Mouse (Mus musculus): ENCODE measurements around the gene Styxl1. TPM values are rescaled to one million over a fixed set of nuclear protein-coding genes. Genes with fewer than 3 reads are reported as not detected.

The Styxl1 gene
- polyA plus RNA-seq, 1 experiment from 2014 or later, result not detected

GRCm38 (mm10) chr5:135780331-135780730 lies 2.1 kb upstream of the Styxl1 start:
- Histone ChIP-seq H3K4me2 (ENCODE audit: low read length) (no peak overlapping the region), H3K9me3 (ENCODE audit: control insufficient read depth, low read length) (no peaks in the 10 kb centered on the region), H3K36me3 (ENCODE audit: control insufficient read depth, insufficient read depth, low read length) (peaks cover 28% of the 10 kb centered on the region), H3K4me1 (replicated peaks; ENCODE audit: control insufficient read depth, insufficient read depth, low read length) (peaks cover 15% of the 10 kb centered on the region), H3K4me3 (ENCODE audit: low read depth, low read length) (no peak overlapping the region), H3K9ac (ENCODE audit: low read length) (no peak overlapping the region), H3K27me3 (replicated peaks; ENCODE audit: control insufficient read depth, insufficient read depth, low read length) (no peaks in the 10 kb centered on the region), H3K27ac (ENCODE audit: low read depth) (no peak overlapping the region)
- ATAC-seq (replicated peaks; ENCODE audit: low FRiP score, low TSS enrichment, low read depth), result no peak
- DNase-seq (ENCODE audit: low spot score), result no peak
- 85% methylated on average over 8 of the region's 8 CpGs for whole genome bisulfite sequencing

- DNase-seq (ENCODE audit: low spot score) (peak; percentile 99), ATAC-seq (replicated peaks; ENCODE audit: low FRiP score, low TSS enrichment, low read depth) (peak; percentile 97)
- Histone ChIP-seq H3K36me3 (ENCODE audit: control insufficient read depth, insufficient read depth, low read length) (peaks cover 13% of the 10 kb centered on the region), H3K27ac (ENCODE audit: low read depth) (peak within 1 kb of the TSS; percentile 83), H3K4me1 (replicated peaks; ENCODE audit: control insufficient read depth, insufficient read depth, low read length) (peaks cover 15% of the 10 kb centered on the region), H3K4me2 (ENCODE audit: low read length) (peak within 1 kb of the TSS; percentile 84), H3K9me3 (ENCODE audit: control insufficient read depth, low read length) (no peaks in the 10 kb centered on the region), H3K9ac (ENCODE audit: low read length) (peak within 1 kb of the TSS; percentile 94), H3K4me3 (ENCODE audit: low read depth, low read length) (peak within 1 kb of the TSS; percentile 87), H3K27me3 (replicated peaks; ENCODE audit: control insufficient read depth, insufficient read depth, low read length) (no peaks in the 10 kb centered on the region)
- 1% methylated on average over 70 of the region's 70 CpGs for WGBS
These were observed 573 bp upstream of the Styxl1 start, which contains the start of gene Mdh2 for GRCm38 (mm10) chr5:135778471-135779445. Gene Mdh2 (plus strand): TSS chr5:135778480.

GRCm38 (mm10) chr5:135776546-135776945 lies 1.6 kb downstream of the Styxl1 start:
- ATAC-seq (replicated peaks; ENCODE audit: low FRiP score, low TSS enrichment, low read depth), result no peak

GRCm38 (mm10) chr5:135772519-135772918 lies 5.7 kb downstream of the Styxl1 start:
- Histone ChIP-seq H3K27ac (ENCODE audit: low read depth) (no peak overlapping the region), H3K9ac (ENCODE audit: low read length) (no peak overlapping the region), H3K27me3 (replicated peaks; ENCODE audit: control insufficient read depth, insufficient read depth, low read length) (no peaks in the 10 kb centered on the region), H3K4me1 (replicated peaks; ENCODE audit: control insufficient read depth, insufficient read depth, low read length) (no peaks in the 10 kb centered on the region), H3K36me3 (ENCODE audit: control insufficient read depth, insufficient read depth, low read length) (no peaks in the 10 kb centered on the region), H3K4me3 (ENCODE audit: low read depth, low read length) (no peak overlapping the region), H3K9me3 (ENCODE audit: control insufficient read depth, low read length) (no peaks in the 10 kb centered on the region), H3K4me2 (ENCODE audit: low read length) (no peak overlapping the region)
- WGBS, result 45% methylated on average over 3 of the region's 3 CpGs
- DNase-seq (ENCODE audit: low spot score) (no peak), ATAC-seq (replicated peaks; ENCODE audit: low FRiP score, low TSS enrichment, low read depth) (no peak)

More at GRCm38 (mm10) chr5:135776546-135776945, 1.6 kb downstream of the Styxl1 start:
- DNase-seq (ENCODE audit: low spot score), result no peak
- H3K4me2 ChIP-seq (ENCODE audit: low read length), result no peak overlapping the region
- no peaks in the 10 kb centered on the region for H3K27me3 ChIP-seq (replicated peaks; ENCODE audit: control insufficient read depth, insufficient read depth, low read length)
- peaks cover 15% of the 10 kb centered on the region for H3K4me1 ChIP-seq (replicated peaks; ENCODE audit: control insufficient read depth, insufficient read depth, low read length)
- H3K9me3 ChIP-seq (ENCODE audit: control insufficient read depth, low read length), result no peaks in the 10 kb centered on the region
- no peak overlapping the region for H3K27ac ChIP-seq (ENCODE audit: low read depth)
- H3K4me3 ChIP-seq (ENCODE audit: low read depth, low read length), result no peak overlapping the region
- 76% methylated on average over 4 of the region's 4 CpGs for WGBS
- no peak overlapping the region for H3K9ac ChIP-seq (ENCODE audit: low read length)
- no peaks in the 10 kb centered on the region for H3K36me3 ChIP-seq (ENCODE audit: control insufficient read depth, insufficient read depth, low read length)

DNA sequence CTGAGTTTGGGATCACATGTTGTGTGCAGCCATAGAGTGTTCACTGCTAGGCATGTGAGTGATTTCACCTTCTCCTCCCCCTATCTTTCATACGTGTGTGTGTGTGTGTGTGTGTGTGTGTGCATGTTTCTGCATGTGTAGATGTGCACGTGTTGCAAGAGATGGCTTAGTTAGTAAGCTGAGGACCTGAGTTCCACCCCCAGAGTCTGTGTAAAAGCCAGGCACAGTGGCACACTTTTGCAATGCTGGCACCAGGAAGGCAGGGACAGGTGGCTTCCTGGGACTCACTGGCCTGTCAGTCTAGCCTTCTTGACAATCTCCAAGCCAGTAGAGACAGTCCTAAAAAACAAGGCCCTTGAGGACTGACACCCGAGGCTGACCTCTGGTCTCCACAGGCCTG lies 13.2 kb downstream of the Styxl1 start:
- H3K36me3 ChIP-seq (ENCODE audit: control insufficient read depth, insufficient read depth, low read length), result no peaks in the 10 kb centered on the region
- H3K9me3 ChIP-seq (ENCODE audit: control insufficient read depth, low read length), result no peaks in the 10 kb centered on the region
- 60% methylated on average over 3 of the region's 3 CpGs for WGBS
- H3K9ac ChIP-seq (ENCODE audit: low read length), result no peak overlapping the region
- DNase-seq (ENCODE audit: low spot score) (no peak), ATAC-seq (replicated peaks; ENCODE audit: low FRiP score, low TSS enrichment, low read depth) (no peak)
- H3K4me3 ChIP-seq (ENCODE audit: low read depth, low read length), result no peak overlapping the region
- H3K4me1 ChIP-seq (replicated peaks; ENCODE audit: control insufficient read depth, insufficient read depth, low read length), result no peaks in the 10 kb centered on the region
- no peak overlapping the region for H3K4me2 ChIP-seq (ENCODE audit: low read length)
- no peaks in the 10 kb centered on the region for H3K27me3 ChIP-seq (replicated peaks; ENCODE audit: control insufficient read depth, insufficient read depth, low read length)
- no peak overlapping the region for H3K27ac ChIP-seq (ENCODE audit: low read depth)

DNA sequence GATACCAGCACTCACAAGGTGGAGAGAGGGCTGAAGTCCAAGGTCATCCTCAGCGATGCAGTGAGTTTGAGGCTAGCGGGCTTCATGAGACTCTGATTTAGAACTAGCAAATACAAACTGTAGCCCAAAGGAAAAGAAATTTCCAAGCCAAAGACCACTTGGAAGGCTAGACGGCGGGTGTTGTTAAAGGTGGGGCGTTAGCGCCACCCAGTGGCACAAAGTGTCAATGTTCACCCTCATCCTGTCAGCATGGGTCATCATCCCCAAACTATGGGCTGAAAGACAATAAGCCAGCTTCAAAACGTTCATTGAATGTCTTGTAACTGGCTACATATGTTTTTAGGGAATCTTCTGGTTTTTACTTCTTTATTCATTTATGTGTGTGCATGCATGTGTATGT lies 14.7 kb downstream of the Styxl1 start:
- H3K4me3 ChIP-seq (ENCODE audit: low read depth, low read length), result no peak overlapping the region
- H3K9me3 ChIP-seq (ENCODE audit: control insufficient read depth, low read length), result no peaks in the 10 kb centered on the region
- WGBS, result 3% methylated on average over 7 of the region's 7 CpGs
- no peaks in the 10 kb centered on the region for H3K36me3 ChIP-seq (ENCODE audit: control insufficient read depth, insufficient read depth, low read length)
- no peaks in the 10 kb centered on the region for H3K27me3 ChIP-seq (replicated peaks; ENCODE audit: control insufficient read depth, insufficient read depth, low read length)
- peak; percentile 91 for DNase-seq (ENCODE audit: low spot score)
- ATAC-seq (replicated peaks; ENCODE audit: low FRiP score, low TSS enrichment, low read depth), result no peak
- H3K27ac ChIP-seq (ENCODE audit: low read depth), result no peak overlapping the region
- no peak overlapping the region for H3K4me2 ChIP-seq (ENCODE audit: low read length)
- H3K9ac ChIP-seq (ENCODE audit: low read length), result no peak overlapping the region
- H3K4me1 ChIP-seq (replicated peaks; ENCODE audit: control insufficient read depth, insufficient read depth, low read length), result no peaks in the 10 kb centered on the region

DNA sequence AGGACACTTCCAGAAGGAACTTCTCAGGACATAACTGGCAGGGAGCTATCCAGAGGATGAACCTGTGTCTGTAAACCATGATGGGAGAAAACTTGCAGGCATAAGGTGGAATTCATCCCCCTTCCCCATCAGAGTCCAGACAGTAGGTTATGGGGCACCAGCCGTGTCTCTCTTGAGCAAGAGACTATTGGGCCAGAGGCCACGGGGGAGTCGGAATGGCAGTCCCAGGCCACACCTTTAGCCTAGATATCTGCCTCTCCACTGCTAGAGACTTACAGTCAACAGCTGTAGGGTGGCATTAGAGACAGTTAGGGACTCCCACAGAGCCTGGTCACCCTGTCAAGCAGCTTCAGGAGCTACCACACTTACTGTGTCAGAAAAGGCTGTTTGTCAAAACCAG lies 16.3 kb downstream of the Styxl1 start:
- no peaks in the 10 kb centered on the region for H3K4me1 ChIP-seq (replicated peaks; ENCODE audit: control insufficient read depth, insufficient read depth, low read length)
- H3K9ac ChIP-seq (ENCODE audit: low read length), result no peak overlapping the region
- no peak overlapping the region for H3K27ac ChIP-seq (ENCODE audit: low read depth)
- H3K4me3 ChIP-seq (ENCODE audit: low read depth, low read length), result no peak overlapping the region
- ATAC-seq (replicated peaks; ENCODE audit: low FRiP score, low TSS enrichment, low read depth) (no peak), DNase-seq (ENCODE audit: low spot score) (no peak)
- H3K27me3 ChIP-seq (replicated peaks; ENCODE audit: control insufficient read depth, insufficient read depth, low read length), result no peaks in the 10 kb centered on the region
- H3K4me2 ChIP-seq (ENCODE audit: low read length), result no peak overlapping the region
- no peaks in the 10 kb centered on the region for H3K9me3 ChIP-seq (ENCODE audit: control insufficient read depth, low read length)
- no peaks in the 10 kb centered on the region for H3K36me3 ChIP-seq (ENCODE audit: control insufficient read depth, insufficient read depth, low read length)
- 77% methylated on average over 3 of the region's 3 CpGs for WGBS

DNA sequence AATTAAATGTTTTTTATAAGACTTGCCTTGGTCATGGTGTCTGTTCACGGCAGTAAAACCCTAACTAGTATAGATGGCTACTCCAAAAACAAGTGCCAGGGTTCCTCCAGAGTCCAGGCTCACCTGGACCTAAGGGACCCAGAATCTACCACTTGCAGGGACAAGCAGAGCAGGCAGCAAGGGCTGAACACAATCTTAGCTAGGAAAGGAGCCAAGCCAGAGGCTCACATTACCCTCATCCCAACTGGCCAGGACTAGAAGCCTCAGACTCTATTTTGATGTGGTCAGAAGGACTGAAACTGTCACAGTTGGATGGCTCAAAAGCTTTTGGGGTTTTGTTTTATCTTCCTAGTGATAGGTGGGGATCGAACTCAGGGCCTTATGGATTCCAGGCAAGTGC lies 26.6 kb downstream of the Styxl1 start:
- Histone ChIP-seq H3K27ac (ENCODE audit: low read depth) (no peak overlapping the region), H3K4me3 (ENCODE audit: low read depth, low read length) (no peak overlapping the region), H3K9ac (ENCODE audit: low read length) (no peak overlapping the region), H3K4me2 (ENCODE audit: low read length) (no peak overlapping the region), H3K4me1 (replicated peaks; ENCODE audit: control insufficient read depth, insufficient read depth, low read length) (no peaks in the 10 kb centered on the region), H3K9me3 (ENCODE audit: control insufficient read depth, low read length) (0 out of 2 replicates have a peak, but pooled peaks cover 5% of the 10 kb centered on the region), H3K36me3 (ENCODE audit: control insufficient read depth, insufficient read depth, low read length) (no peaks in the 10 kb centered on the region), H3K27me3 (replicated peaks; ENCODE audit: control insufficient read depth, insufficient read depth, low read length) (no peaks in the 10 kb centered on the region)
- 71% methylated on average over 2 of the region's 2 CpGs for WGBS
- DNase-seq (ENCODE audit: low spot score) (no peak), ATAC-seq (replicated peaks; ENCODE audit: low FRiP score, low TSS enrichment, low read depth) (no peak)

Data from intestine, embryonic 14.5 days (tissue).